14 mouse cellular contexts compared by ENCODE assay signal in genomic region chr13:63726035-63726434, GRCm38 (mm10).
DNase-seq lines count a peak whose midpoint lies in the region; ATAC-seq and TF ChIP-seq lines count a peak whose summit lies in the region.
"Had no signal": no experiment of that assay in that cellular context is flagged by ENCODE, and none has a peak within 500 bp of the region (broad histone marks: within the 10 kb centered on the region; RNA-seq: fewer than 3 reads in every experiment).

No protein-coding gene starts in this region.

- 24% methylated on average over 2 of the region's 2 CpGs for WGBS in lung, postnatal 0 days
- WGBS in hindbrain, embryonic 15.5 days, result 16% methylated on average over 2 of the region's 2 CpGs
- WGBS in midbrain, postnatal 0 days, result 21% methylated on average over 2 of the region's 2 CpGs

- H3K27me3 ChIP-seq in lung, postnatal 0 days (replicated peaks; ENCODE audit: insufficient read depth, low read length), result no peaks in the 10 kb centered on the region
- H3K27me3 ChIP-seq in hindbrain, embryonic 15.5 days, result no peaks in the 10 kb centered on the region
- no peaks in the 10 kb centered on the region for H3K27me3 ChIP-seq in midbrain, postnatal 0 days (ENCODE audit: insufficient read depth, low read length)

- no peaks in the 10 kb centered on the region for H3K36me3 ChIP-seq in lung, postnatal 0 days (ENCODE audit: insufficient read depth, low read length)
- no peaks in the 10 kb centered on the region for H3K36me3 ChIP-seq in hindbrain, embryonic 15.5 days
- H3K36me3 ChIP-seq in midbrain, postnatal 0 days (ENCODE audit: insufficient read depth, low read length), result no peaks in the 10 kb centered on the region

- peak; percentile 40 for ATAC-seq in lung, postnatal 0 days
- ATAC-seq in hindbrain, embryonic 15.5 days (ENCODE audit: low FRiP score, low read depth), result 0 out of 2 replicates have a peak, but pooled peaks have one; percentile 34
- peak; percentile 16; the same call in 1 of the 2 replicates for ATAC-seq in midbrain, postnatal 0 days (ENCODE audit: low FRiP score)

- peak overlapping the region; percentile 51 for H3K27ac ChIP-seq in lung, postnatal 0 days (ENCODE audit: low read length)
- H3K27ac ChIP-seq in hindbrain, embryonic 15.5 days (replicated peaks), result no peak overlapping the region
- no peak overlapping the region for H3K27ac ChIP-seq in midbrain, postnatal 0 days (ENCODE audit: low read depth, low read length)

- peaks cover 14% of the 10 kb centered on the region; the same call in 1 of the 2 replicates for H3K4me1 ChIP-seq in lung, postnatal 0 days (ENCODE audit: insufficient read depth, low read depth, low read length)
- no peaks in the 10 kb centered on the region; the same call in 1 of the 2 replicates for H3K4me1 ChIP-seq in hindbrain, embryonic 15.5 days (replicated peaks)
- no peaks in the 10 kb centered on the region for H3K4me1 ChIP-seq in midbrain, postnatal 0 days (ENCODE audit: insufficient read depth, low read length)

- no peak overlapping the region for H3K9ac ChIP-seq in lung, postnatal 0 days (replicated peaks; ENCODE audit: low read depth)
- no peak overlapping the region for H3K9ac ChIP-seq in hindbrain, embryonic 15.5 days
- no peak overlapping the region for H3K9ac ChIP-seq in midbrain, postnatal 0 days (replicated peaks; ENCODE audit: low read length, poor library complexity, severe bottlenecking)

- no peak for TF ChIP-seq EP300 in lung, postnatal 0 days (IDR thresholded peaks at IDR 0.05)

- H3K9me3 ChIP-seq in lung, postnatal 0 days (ENCODE audit: low read length), result no peaks in the 10 kb centered on the region
- no peaks in the 10 kb centered on the region for H3K9me3 ChIP-seq in hindbrain, embryonic 15.5 days
- H3K9me3 ChIP-seq in midbrain, postnatal 0 days (ENCODE audit: low read length), result no peaks in the 10 kb centered on the region

- no peak overlapping the region for H3K4me2 ChIP-seq in lung, postnatal 0 days (replicated peaks; ENCODE audit: low read depth, low read length)
- no peak overlapping the region for H3K4me2 ChIP-seq in hindbrain, embryonic 15.5 days
- no peak overlapping the region for H3K4me2 ChIP-seq in midbrain, postnatal 0 days (ENCODE audit: low read depth, low read length, poor library complexity, severe bottlenecking)
- H3K4me2 ChIP-seq: heart, embryonic 11.5 days had no signal

- TF ChIP-seq CTCF in lung, postnatal 0 days (IDR thresholded peaks at IDR 0.05), result no peak
- no peak for TF ChIP-seq CTCF in midbrain, postnatal 0 days (IDR thresholded peaks at IDR 0.05)

- peak; percentile 69 for DNase-seq in heart, adult 11 months
- no peak for DNase-seq in heart, postnatal 10 days
- DNase-seq in lung, postnatal 0 days (ENCODE audit: low spot score), result peak; percentile 44
- DNase-seq in lung, postnatal 10 days, result no peak
- peak; percentile 58 for DNase-seq in midbrain, postnatal 0 days (ENCODE audit: low spot score)
- no peak for DNase-seq in gastrocnemius, adult 8-10 months (ENCODE audit: low spot score in 2 of 2)
- no peak for DNase-seq in adrenal gland, postnatal 10 days
- DNase-seq: adrenal gland, postnatal 36 days; cerebellum, adult 8-10 months; kidney, adult 2 months; layer of hippocampus, postnatal 36 days; right cerebral cortex, adult 18-20 months had no signal

- no peak overlapping the region for H3K4me3 ChIP-seq in lung, postnatal 0 days (ENCODE audit: low read depth, low read length)
- H3K4me3 ChIP-seq in hindbrain, embryonic 15.5 days, result no peak overlapping the region
- no peak overlapping the region for H3K4me3 ChIP-seq in midbrain, postnatal 0 days (ENCODE audit: low read depth, low read length)

- intact Hi-C loops in heart, postnatal 10 days (cut with DNase I), result no loop called here

Comparison
In these comparisons a context has a peak if more than half of its experiments do, and no peak if none do; other contexts are left out.
1. DNase-seq: peak in heart, adult 11 months (single experiment), lung, postnatal 0 days (single experiment) and midbrain, postnatal 0 days (single experiment); none in heart, postnatal 10 days (0 of 2), lung, postnatal 10 days (single experiment), gastrocnemius, adult 8-10 months (0 of 2) and adrenal gland, postnatal 10 days (single experiment).
2. Peak in every context shown above with its lines, with median percentiles within 50 percentile points of each other: ATAC-seq.